Mouse (Mus musculus): ENCODE results near the gene Rai1.

The Rai1 gene

GRCm38 (mm10) chr11:60162547-60162946 is 57.7 kb downstream of the Rai1 start:
- in situ Hi-C loops (cut with MboI, MseI): no loop called here

GRCm38 (mm10) chr11:60163362-60163761 is 58.5 kb downstream of the Rai1 start:
- in situ Hi-C loops (cut with MboI, MseI): no loop called here

GRCm38 (mm10) chr11:60164450-60164849 is 59.6 kb downstream of the Rai1 start:
- in situ Hi-C loops (cut with MboI, MseI): no loop called here

GRCm38 (mm10) chr11:60165076-60165475 is 60.3 kb downstream of the Rai1 start:
- in situ Hi-C loops (cut with MboI, MseI): no loop called here

GRCm38 (mm10) chr11:60168780-60169179 is 64.0 kb downstream of the Rai1 start:
- in situ Hi-C loops (cut with MboI, MseI): no loop called here

- in situ Hi-C loops (cut with MboI, MseI): loop anchor here (5.0 kb wide), 1 partner anchor 65 kb away; the partner anchor contains the start of gene Rai1
Measured at GRCm38 (mm10) chr11:60172074-60172473, 67.3 kb downstream of the Rai1 start.

GRCm38 (mm10) chr11:60173606-60174184 is 68.9 kb downstream of the Rai1 start:
- in situ Hi-C loops (cut with MboI, MseI): loop anchor here (5.0 kb wide), 1 partner anchor 66 kb away; the partner anchor contains the start of gene Rai1

GRCm38 (mm10) chr11:60175371-60176181 is 70.8 kb downstream of the Rai1 start:
- in situ Hi-C loops (cut with MboI, MseI): no loop called here

- in situ Hi-C loops (cut with MboI, MseI): no loop called here
Measured at GRCm38 (mm10) chr11:60176182-60176974, 71.6 kb downstream of the Rai1 start.

GRCm38 (mm10) chr11:60176975-60177657 is 72.3 kb downstream of the Rai1 start:
- in situ Hi-C loops (cut with MboI, MseI): no loop called here

- in situ Hi-C loops (cut with MboI, MseI): no loop called here
Measured at GRCm38 (mm10) chr11:60178005-60178404, 73.2 kb downstream of the Rai1 start.

- in situ Hi-C loops (cut with MboI, MseI): no loop called here
Measured at GRCm38 (mm10) chr11:60178506-60178905, 73.7 kb downstream of the Rai1 start.

- in situ Hi-C loops (cut with MboI, MseI): no loop called here
Measured at GRCm38 (mm10) chr11:60182116-60182670, 77.4 kb downstream of the Rai1 start.

GRCm38 (mm10) chr11:60182741-60183140 is 77.9 kb downstream of the Rai1 start:
- in situ Hi-C loops (cut with MboI, MseI): no loop called here

- in situ Hi-C loops (cut with MboI, MseI): no loop called here
Measured at GRCm38 (mm10) chr11:60184346-60185325, 79.8 kb downstream of the Rai1 start.

GRCm38 (mm10) chr11:60185396-60186231 is 80.8 kb downstream of the Rai1 start:
- in situ Hi-C loops (cut with MboI, MseI): no loop called here

GRCm38 (mm10) chr11:60187070-60187469 is 82.3 kb downstream of the Rai1 start:
- in situ Hi-C loops (cut with MboI, MseI): no loop called here

- in situ Hi-C loops (cut with MboI, MseI): no loop called here
Measured at GRCm38 (mm10) chr11:60188275-60188853, 83.6 kb downstream of the Rai1 start.

GRCm38 (mm10) chr11:60189501-60190040 is 84.8 kb downstream of the Rai1 start:
- in situ Hi-C loops (cut with MboI, MseI): no loop called here
